Mouse (Mus musculus): ENCODE measurements at regions not wholly inside any gene's neighbourhood (a gene's known extent, or its start where the extent isn't known, plus 50 kb on each side); places are given as distances from the start of the nearest gene placed in this dataset.

- no peak for DNase-seq (ENCODE audit: low spot score in 2 of 2)
Observed at GRCm38 (mm10) chr16:30735360-30735759, 135.8 kb downstream of the Fam43a start.

DNA sequence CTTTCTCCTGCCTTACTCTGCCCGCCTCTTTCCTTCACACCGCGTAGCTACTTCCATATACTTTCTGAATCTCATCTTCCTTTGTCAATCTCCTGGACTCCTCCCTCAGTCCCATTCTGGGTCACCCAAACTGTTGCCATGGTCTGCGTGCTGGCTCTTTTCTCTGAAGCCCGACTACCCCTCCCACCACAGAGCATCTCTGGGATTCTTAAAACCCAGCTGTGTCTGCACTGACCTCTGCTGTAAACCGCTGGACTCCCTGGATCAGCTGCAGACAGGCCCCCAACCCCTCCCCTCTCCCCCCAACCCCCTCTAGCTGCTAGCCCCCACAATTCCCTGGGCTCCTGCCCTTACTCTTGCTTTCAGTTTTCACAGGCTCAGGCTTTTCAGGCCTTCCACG lies 136.4 kb downstream of the Fam43a start:
- no peak for DNase-seq (ENCODE audit: low spot score in 2 of 2)

DNA sequence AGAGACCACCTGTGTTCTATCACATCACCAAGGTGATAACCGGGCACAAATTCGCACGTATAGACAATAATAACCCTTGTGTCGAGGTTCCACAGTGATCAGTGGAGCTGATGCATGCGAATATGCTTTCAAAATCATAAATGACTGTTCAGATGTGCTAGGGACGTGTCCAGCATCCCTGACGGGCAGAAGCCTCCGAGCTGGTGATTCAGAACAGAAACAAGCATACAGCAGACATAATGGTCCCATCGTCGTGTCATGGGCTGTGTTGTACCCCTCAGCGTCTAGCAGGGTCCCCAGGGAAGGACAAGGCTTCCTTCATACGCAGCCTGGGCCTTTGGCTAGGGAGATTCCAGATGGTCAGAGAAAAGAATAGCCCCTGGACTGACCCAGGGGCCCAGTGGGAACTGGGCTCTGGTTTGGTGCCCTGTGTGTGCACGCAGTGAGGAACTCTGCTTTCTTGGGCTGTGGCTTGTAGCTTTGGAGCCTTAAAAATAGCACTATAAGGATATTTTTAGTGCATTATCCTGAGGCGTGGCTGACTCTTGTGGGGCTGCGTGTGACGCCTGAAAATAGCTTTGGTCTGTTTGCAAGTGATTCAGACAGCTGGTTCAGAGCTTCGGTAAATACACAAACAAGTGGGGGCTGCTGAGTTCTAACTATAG lies 137.3 kb downstream of the Fam43a start:
- no peak for DNase-seq (ENCODE audit: low spot score in 2 of 2)

DNA sequence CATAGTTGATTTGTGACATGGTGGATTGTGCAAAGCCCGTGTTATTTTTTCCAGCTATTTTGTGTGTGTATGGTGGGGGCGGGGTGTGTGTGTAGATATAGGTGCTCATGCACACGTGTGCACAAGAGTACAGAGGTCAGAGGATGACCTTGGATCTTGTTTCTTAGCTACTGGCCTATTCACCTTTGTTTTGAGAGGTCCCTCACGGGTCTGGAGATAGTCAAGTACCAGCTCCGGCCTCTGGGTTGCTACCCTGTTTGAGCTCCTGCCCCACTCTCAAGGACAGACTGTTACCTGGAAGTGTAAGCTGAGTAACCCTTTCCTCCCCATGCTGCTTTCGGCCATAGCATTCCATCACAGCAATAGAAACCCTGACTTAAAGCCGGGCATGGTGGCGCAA lies 138.0 kb downstream of the Fam43a start:
- DNase-seq (ENCODE audit: low spot score in 2 of 2), result no peak

DNA sequence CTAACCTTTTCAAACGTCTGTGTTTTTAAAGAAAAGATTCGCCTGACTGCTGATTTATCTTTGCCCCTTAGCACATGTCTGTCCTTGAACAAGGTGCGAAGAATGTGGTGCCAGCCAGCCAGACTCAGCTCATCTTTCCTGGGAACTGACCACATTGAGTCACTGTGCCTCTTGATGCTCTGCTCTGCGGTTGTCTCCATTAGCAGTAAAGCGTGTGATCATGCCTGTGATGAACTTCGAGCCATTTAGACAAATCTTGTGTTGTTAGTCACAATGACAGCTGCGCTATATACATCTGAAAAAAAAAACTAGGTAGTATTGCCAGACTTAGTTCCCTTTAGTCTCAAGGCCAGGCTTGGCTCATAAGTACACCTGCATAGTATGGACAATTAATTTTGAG lies 140.1 kb downstream of the Fam43a start:
- no peak for DNase-seq (ENCODE audit: low spot score in 2 of 2)

- DNase-seq (ENCODE audit: low spot score in 2 of 2), result no peak
Observed at GRCm38 (mm10) chr16:30741192-30741591, 141.7 kb downstream of the Fam43a start.

DNA sequence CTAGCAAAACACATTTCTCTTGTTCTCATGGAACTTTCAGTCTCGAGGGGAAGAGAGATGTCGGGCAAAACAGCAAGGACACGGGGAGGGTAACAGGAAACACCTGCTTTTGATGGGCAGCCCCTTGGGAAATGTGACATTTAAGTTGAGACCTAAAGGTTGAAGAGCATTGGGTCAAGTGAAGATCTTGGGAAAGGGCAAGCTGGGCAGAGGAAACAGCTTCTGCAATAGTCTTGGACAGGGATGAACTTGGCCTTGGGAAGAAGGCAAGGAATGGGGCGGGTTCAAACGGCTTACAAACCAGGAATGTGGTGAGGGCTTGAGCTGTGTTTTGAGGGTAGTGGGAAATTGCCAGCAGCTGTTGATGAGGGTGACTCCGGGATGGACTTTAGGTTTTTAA lies 143.0 kb downstream of the Fam43a start:
- no peak for DNase-seq (ENCODE audit: low spot score in 2 of 2)

- DNase-seq (ENCODE audit: low spot score in 2 of 2), result no peak
Observed at GRCm38 (mm10) chr16:30743566-30743965, 144.0 kb downstream of the Fam43a start.

GRCm38 (mm10) chr16:30744237-30744636 lies 144.7 kb downstream of the Fam43a start:
- no peak for DNase-seq (ENCODE audit: low spot score in 2 of 2)

DNA sequence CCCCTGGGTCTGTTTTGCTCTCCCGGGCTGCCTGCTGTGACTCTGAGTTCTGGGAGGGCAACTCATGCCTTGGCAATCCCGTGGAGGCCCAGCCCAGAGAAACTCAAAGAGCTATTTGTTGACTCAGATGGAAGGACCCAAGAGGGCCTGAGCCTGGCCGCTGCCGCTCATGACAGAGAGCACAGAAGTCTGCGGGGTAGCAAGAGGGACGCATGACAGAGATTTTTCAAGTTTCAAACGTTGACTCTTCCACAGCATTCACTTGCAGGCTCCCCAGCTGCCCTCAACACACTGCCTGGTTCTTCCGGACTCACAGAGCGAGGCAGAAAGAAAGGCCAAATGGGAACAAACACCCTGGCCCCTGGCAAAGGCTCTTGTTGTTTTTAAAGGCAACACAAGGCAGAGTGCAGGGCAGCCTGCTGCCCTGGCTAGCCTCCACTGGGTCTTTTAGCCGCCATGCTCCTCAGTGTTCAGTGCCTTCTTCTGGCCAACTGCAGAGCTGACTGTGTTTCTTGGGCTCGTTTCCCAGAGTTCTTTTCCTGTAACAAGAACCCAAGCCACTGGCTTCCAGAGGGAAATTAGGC lies 146.2 kb downstream of the Fam43a start:
- peak; percentile 9 to 18 for DNase-seq (ENCODE audit: low spot score in 2 of 2)

DNA sequence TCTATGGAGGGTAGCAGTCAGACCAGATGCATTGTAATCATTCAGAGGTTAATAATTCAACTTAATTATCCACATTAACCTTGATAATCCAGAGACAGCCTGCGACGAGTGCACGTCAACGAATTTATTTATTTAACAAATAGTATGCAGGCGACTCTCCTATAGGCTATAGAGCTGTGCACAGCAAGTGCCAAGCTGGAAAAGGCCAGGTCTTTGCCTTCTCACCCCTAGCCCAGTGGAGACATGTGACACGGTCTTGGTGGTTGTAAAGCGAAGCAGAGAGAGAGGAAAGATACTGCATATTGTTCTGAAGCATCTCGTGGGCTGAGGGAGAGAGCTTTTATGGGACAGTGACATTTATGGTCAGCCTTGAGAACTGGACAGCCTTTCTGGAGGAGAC lies 146.7 kb downstream of the Fam43a start:
- DNase-seq (ENCODE audit: low spot score in 2 of 2), result no peak

- no peak for DNase-seq (ENCODE audit: low spot score in 2 of 2)
Observed at GRCm38 (mm10) chr16:30749841-30750240, 150.3 kb downstream of the Fam43a start.

DNA sequence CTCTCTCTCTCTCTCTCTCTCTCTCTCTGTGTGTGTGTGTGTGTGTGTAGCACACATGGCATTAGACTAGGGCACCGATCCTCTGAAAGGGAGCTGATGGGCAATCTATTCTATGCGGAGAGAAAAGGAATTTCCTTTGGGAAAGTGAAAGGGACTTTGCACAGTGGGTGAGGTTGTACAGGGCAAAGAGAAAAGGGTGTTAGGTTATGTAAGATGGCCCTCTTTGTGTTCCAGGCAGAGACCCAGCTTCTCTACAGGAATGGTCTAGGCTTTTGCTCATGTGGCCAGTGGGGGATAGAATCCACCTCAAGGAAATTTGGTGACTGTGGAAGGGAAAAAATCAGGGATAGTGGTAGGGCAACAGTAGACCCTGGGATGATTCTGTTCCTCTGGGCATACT lies 156.2 kb downstream of the Fam43a start:
- no peak for DNase-seq (ENCODE audit: low spot score in 2 of 2)

DNA sequence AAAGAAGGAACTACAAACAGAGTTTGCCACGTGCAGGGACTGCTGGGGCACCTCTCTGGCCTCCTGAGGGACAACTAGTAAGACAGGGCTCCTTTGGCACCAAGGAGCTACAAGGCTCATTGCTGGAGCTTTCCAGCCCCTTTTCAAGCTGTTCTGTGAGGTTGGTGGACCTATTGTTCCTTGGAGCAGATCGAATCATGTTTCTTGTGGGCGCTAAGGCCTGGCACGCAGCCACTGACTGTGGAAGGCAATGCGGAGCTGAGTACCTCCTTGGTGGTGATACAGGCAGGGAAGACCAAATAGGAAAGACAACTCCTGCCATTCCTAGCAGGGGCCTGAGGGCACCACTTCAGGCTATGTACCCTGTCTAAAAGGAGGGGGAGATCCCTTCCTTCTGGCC lies 157.2 kb downstream of the Fam43a start:
- peak; percentile 13 to 40 for DNase-seq (ENCODE audit: low spot score in 2 of 2)

DNA sequence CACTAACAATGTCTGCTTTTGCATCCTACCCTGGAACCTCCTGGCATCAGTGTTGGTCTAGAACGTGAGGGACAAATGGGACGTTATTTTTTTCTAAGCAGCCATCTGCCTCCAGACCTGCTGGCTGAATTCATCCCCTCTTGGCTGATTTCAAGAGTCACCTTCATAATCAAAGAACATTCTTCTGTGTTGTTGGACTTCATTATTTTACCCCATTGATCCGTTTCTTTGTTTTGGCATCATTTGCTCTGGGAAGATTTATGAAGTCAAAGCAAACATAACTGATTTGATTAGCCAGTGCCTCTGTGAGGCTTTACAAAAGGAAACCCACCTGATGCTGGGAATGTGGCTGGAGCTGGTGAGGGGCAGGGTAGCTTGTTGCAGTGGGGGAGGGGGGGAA lies 158.0 kb downstream of the Fam43a start:
- DNase-seq (ENCODE audit: low spot score in 2 of 2), result no peak

- no peak for DNase-seq (ENCODE audit: low spot score in 2 of 2)
Observed at GRCm38 (mm10) chr16:30758041-30758440, 158.5 kb downstream of the Fam43a start.

GRCm38 (mm10) chr16:30759503-30759902 lies 160.0 kb downstream of the Fam43a start:
- no peak for DNase-seq (ENCODE audit: low spot score in 2 of 2)

DNA sequence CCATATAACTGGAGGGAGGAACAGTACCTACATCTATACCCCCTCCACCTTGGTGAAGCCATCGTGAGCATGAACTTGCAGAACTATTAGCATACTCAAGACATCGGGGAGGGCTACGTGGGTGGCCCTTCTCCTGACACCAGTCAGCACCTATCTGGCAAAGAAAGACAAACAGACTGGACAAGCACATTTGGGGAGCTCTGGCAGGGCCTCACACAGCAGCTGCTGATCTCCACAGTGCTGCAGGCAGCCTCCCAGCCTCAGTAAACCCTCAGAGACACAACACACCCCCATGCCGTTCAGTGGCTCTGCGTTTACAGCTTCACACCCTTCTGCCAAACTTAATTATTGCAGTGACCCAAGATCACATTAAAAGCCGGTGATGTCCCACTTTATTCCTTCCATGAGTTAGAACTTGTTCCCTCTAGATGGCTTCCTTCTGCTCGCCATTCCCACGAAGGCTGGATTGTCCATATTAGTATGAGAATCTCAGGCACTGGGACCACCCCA lies 161.7 kb downstream of the Fam43a start:
- no peak for DNase-seq (ENCODE audit: low spot score in 2 of 2)

DNA sequence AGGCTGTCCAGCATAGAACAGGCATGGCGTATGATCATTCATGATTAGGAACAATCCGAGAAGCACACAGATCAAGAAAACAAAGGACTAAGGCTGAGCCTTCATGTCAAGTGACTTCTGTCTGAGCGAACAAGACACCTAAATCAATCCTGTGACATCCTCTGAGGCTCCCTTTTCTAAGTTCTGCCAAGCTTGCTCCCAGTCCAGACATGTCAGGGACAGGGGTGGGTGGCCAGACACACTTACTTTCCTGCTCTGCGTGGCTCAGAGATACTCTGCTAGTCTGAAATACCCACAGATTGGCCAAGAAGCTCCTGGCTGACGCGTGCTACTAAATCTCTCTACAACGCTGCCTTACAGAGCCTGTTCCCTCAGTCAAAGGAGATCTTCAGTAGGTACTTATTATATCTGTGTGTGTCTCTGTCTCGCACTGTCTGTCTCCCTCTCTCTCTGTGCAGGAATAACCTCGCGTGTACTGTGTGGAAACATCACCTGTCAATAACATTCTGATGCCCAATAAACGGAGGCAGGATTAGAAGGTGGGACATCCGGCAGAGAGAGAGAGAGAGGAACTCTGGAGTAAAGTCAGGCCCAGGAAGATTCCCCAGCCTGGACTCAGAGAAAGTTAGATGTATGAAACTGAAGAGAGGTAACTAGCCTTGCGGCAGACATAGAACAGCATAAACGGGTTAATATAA lies 163.5 kb downstream of the Fam43a start:
- DNase-seq (ENCODE audit: low spot score in 2 of 2), result no peak

DNA sequence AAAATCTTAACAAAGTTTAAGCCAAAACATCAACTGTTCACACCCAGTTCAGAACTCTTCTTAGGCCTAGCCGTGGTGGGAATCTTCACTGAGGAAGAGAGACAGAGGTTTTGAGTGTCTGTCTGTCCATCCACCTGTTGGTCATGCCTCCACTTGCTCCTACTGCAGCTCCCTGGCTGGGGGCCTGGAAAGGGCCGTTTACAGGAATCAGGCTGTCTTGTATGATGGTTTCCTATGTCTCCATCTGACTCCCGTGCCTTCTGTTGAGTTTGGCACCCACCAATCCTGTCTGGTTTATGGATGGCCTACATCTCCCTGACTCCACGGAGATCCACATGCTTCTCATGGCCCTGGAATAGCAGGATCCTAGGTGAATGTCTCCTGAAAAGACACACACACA lies 166.1 kb downstream of the Fam43a start:
- no peak for DNase-seq (ENCODE audit: low spot score in 2 of 2)

DNA sequence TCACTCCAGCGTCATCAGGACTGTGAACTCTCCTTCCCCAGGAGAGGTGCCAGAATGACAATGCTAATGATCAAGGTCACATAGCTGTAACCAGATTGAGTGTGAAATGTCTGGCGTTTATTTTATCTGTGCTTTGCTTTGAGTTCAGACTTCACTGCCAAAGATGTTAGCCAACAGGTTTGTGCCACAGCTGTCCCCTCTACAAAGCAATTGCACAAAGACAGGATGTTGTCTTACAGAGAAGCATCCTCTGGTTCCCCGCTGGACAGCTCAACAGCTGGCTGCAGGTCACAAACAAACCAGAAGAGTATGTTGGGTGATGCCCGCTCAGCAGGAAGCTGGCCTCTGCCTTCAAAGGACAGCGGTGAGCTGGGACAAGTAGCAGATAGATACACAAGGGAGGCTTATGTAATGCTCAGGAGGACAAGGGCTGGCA lies 169.5 kb downstream of the Fam43a start:
- no peak for DNase-seq (ENCODE audit: low spot score in 2 of 2)

- no peak for DNase-seq (ENCODE audit: low spot score in 2 of 2)
Observed at GRCm38 (mm10) chr16:30769467-30769866, 169.9 kb downstream of the Fam43a start.
